Mouse (Mus musculus) heart, embryonic 16.5 days (tissue): ENCODE data around the gene Limk2. TPM values are rescaled to one million over a fixed set of nuclear protein-coding genes. Genes with fewer than 3 reads are reported as not detected.

Experiments used
- ATAC-seq: fragments of 200-750 bp; cut with Nextera tagmentation; replicated peaks from 2 replicates; pipeline ENCODE4 v1.8.0; 2017; ENCODE audit warnings: moderate number of reproducible peaks; ENCODE audit not compliant: insufficient read depth, low FRiP score; ENCODE audit errors: extremely low read depth
- H3K27ac ChIP-seq: fragments of 300-500 bp; sonication (generic); 2 replicates; pipeline ENCODE4 v1.5.1; 2014; ENCODE audit warnings: mild to moderate bottlenecking, low read length, control low read depth, moderate library complexity
- H3K27me3 ChIP-seq: fragments of 300-500 bp; sonication (generic); 2 replicates; pipeline ENCODE4 v1.6.1; 2014; ENCODE audit warnings: low read length, mixed read lengths; ENCODE audit not compliant: control insufficient read depth, insufficient read depth
- H3K36me3 ChIP-seq: fragments of 300-500 bp; sonication (generic); 2 replicates; pipeline ENCODE4 v1.6.1; 2014; ENCODE audit not compliant: control insufficient read depth, insufficient read depth
- H3K4me1 ChIP-seq: fragments of 300-500 bp; sonication (generic); 2 replicates; pipeline ENCODE4 v1.6.1; 2014; ENCODE audit warnings: low read length, mixed read lengths; ENCODE audit not compliant: control insufficient read depth, insufficient read depth
- H3K4me2 ChIP-seq: fragments of 300-500 bp; sonication (generic); 2 replicates; pipeline ENCODE4 v1.6.1; 2014; ENCODE audit warnings: low read depth, mild to moderate bottlenecking, control low read depth, low read length
- H3K4me3 ChIP-seq: fragments of 300-500 bp; sonication (generic); 2 replicates; pipeline ENCODE4 v1.5.1; 2014; ENCODE audit warnings: mild to moderate bottlenecking, control low read depth, low read length
- H3K9ac ChIP-seq: fragments of 300-500 bp; sonication (generic); 2 replicates; pipeline ENCODE4 v1.6.1; 2014; ENCODE audit warnings: low read length, control low read depth
- H3K9me3 ChIP-seq: fragments of 300-500 bp; sonication (generic); replicated peaks from 2 replicates; pipeline ENCODE4 v1.6.1; 2016; ENCODE audit warnings: low read length; ENCODE audit not compliant: control insufficient read depth
- WGBS: fragments of 180-500 bp; shearing (Covaris S2); extraction: QIAGEN DNeasy Blood & Tissue Kit; methylation state at CpG from one replicate; pipeline ENCODE4 v1.1.7; 2014; 5-methylcytosine and 5-hydroxymethylcytosine counted together
- polyA plus RNA-seq: library from polyadenylated mRNA; unstranded; fragments of >200 nt; fragmentation: Nextera tagmentation; extraction: Ambion mirVana; gene quantifications from 2 replicates; pipeline ENCODE4 v1.2.1, GENCODE M21; 2015

The Limk2 gene
- polyA plus RNA-seq, 1 experiment from 2014 or later = 47.1 TPM

GRCm38 (mm10) chr11:3329891-3330451, 79.0 kb downstream of the Limk2 start, which contains the start of gene Pik3ip1:
Gene Pik3ip1 (plus strand): TSS chr11:3330401.
- no peak for ATAC-seq

GRCm38 (mm10) chr11:3328806-3329775, 79.9 kb downstream of the Limk2 start:
- 63% methylated on average over 11 of the region's 11 CpGs for WGBS
- peak overlapping the region; percentile 81 for H3K4me2 ChIP-seq
- H3K36me3 ChIP-seq = peaks cover 8% of the 10 kb centered on the region; the same call in 1 of the 2 replicates
- H3K9me3 ChIP-seq = no peaks in the 10 kb centered on the region
- no peak overlapping the region for H3K4me3 ChIP-seq
- no peaks in the 10 kb centered on the region for H3K27me3 ChIP-seq
- H3K4me1 ChIP-seq = peaks cover 19% of the 10 kb centered on the region
- peak overlapping the region; percentile 91 for H3K27ac ChIP-seq
- H3K9ac ChIP-seq = no peak overlapping the region
- ATAC-seq = no peak

More at GRCm38 (mm10) chr11:3329891-3330451, 79.0 kb downstream of the Limk2 start, which contains the start of gene Pik3ip1:
- peak within 1 kb of the TSS; percentile 80 for H3K9ac ChIP-seq
- peaks cover 25% of the 10 kb centered on the region for H3K4me1 ChIP-seq
- peak within 1 kb of the TSS; percentile 91 for H3K27ac ChIP-seq
- H3K4me2 ChIP-seq = peak within 1 kb of the TSS; percentile 81
- H3K27me3 ChIP-seq = no peaks in the 10 kb centered on the region
- H3K36me3 ChIP-seq = peaks cover 10% of the 10 kb centered on the region; the same call in 1 of the 2 replicates
- H3K9me3 ChIP-seq = no peaks in the 10 kb centered on the region
- peak within 1 kb of the TSS; percentile 69 for H3K4me3 ChIP-seq

GRCm38 (mm10) chr11:3328271-3328670, 80.7 kb downstream of the Limk2 start:
- Histone ChIP-seq H3K4me2 (no peak overlapping the region), H3K27me3 (no peaks in the 10 kb centered on the region), H3K4me3 (no peak overlapping the region), H3K36me3 (peaks cover under 1% of the 10 kb centered on the region; the same call in 1 of the 2 replicates), H3K4me1 (peaks cover 19% of the 10 kb centered on the region), H3K27ac (no peak overlapping the region), H3K9ac (no peak overlapping the region), H3K9me3 (no peaks in the 10 kb centered on the region)
- ATAC-seq = no peak
- WGBS = 75% methylated on average over 5 of the region's 5 CpGs

- H3K4me3 ChIP-seq = no peak overlapping the region
- H3K27ac ChIP-seq = no peak overlapping the region
- 88% methylated on average over 3 of the region's 3 CpGs for whole genome bisulfite sequencing
- 0 out of 2 replicates have a peak, but pooled peaks cover 3% of the 10 kb centered on the region for H3K36me3 ChIP-seq
- H3K4me1 ChIP-seq = no peaks in the 10 kb centered on the region
- no peak overlapping the region for H3K4me2 ChIP-seq
- no peaks in the 10 kb centered on the region for H3K27me3 ChIP-seq
- H3K9me3 ChIP-seq = peaks cover 5% of the 10 kb centered on the region; the same call in 1 of the 2 replicates
- no peak for ATAC-seq
- H3K9ac ChIP-seq = no peak overlapping the region
Measured at GRCm38 (mm10) chr11:3318286-3318685, 90.7 kb downstream of the Limk2 start.

GRCm38 (mm10) chr11:3314148-3314547, 94.8 kb downstream of the Limk2 start:
- H3K4me3 ChIP-seq = no peak overlapping the region
- no peak overlapping the region for H3K9ac ChIP-seq
- no peak overlapping the region for H3K4me2 ChIP-seq
- H3K9me3 ChIP-seq = peaks cover 5% of the 10 kb centered on the region; the same call in 1 of the 2 replicates
- H3K27ac ChIP-seq = no peak overlapping the region
- no peak for ATAC-seq
- H3K36me3 ChIP-seq = peaks cover 12% of the 10 kb centered on the region
- H3K4me1 ChIP-seq = peaks cover 3% of the 10 kb centered on the region
- WGBS = 26% methylated on average over 2 of the region's 2 CpGs
- no peaks in the 10 kb centered on the region for H3K27me3 ChIP-seq

GRCm38 (mm10) chr11:3313294-3313693, 95.7 kb downstream of the Limk2 start:
- H3K9ac ChIP-seq = no peak overlapping the region
- peaks cover 3% of the 10 kb centered on the region for H3K4me1 ChIP-seq
- ATAC-seq = no peak
- H3K36me3 ChIP-seq = peaks cover 21% of the 10 kb centered on the region
- 64% methylated on average over 1 of the region's 1 CpGs for WGBS
- H3K27ac ChIP-seq = peak overlapping the region; percentile 12; the same call in 1 of the 2 replicates
- peaks cover 5% of the 10 kb centered on the region; the same call in 1 of the 2 replicates for H3K9me3 ChIP-seq
- no peak overlapping the region for H3K4me3 ChIP-seq
- H3K4me2 ChIP-seq = no peak overlapping the region
- H3K27me3 ChIP-seq = no peaks in the 10 kb centered on the region

- no peaks in the 10 kb centered on the region for H3K27me3 ChIP-seq
- no peak overlapping the region for H3K4me3 ChIP-seq
- no peak overlapping the region for H3K9ac ChIP-seq
- H3K9me3 ChIP-seq = no peaks in the 10 kb centered on the region
- 72% methylated on average over 10 of the region's 10 CpGs for WGBS
- H3K4me2 ChIP-seq = no peak overlapping the region
- no peak for ATAC-seq
- no peak overlapping the region for H3K27ac ChIP-seq
- peaks cover 3% of the 10 kb centered on the region for H3K4me1 ChIP-seq
- H3K36me3 ChIP-seq = peaks cover 33% of the 10 kb centered on the region
Measured at GRCm38 (mm10) chr11:3311586-3312347, 97.2 kb downstream of the Limk2 start.

- Histone ChIP-seq H3K4me3 (no peak overlapping the region), H3K9me3 (no peaks in the 10 kb centered on the region), H3K9ac (no peak overlapping the region), H3K27me3 (no peaks in the 10 kb centered on the region), H3K27ac (peak overlapping the region; percentile 2), H3K4me1 (peaks cover 3% of the 10 kb centered on the region), H3K4me2 (no peak overlapping the region), H3K36me3 (peaks cover 36% of the 10 kb centered on the region)
- 70% methylated on average over 10 of the region's 10 CpGs for WGBS
- peak; percentile 7; the same call in 1 of the 2 replicates for ATAC-seq
Measured at GRCm38 (mm10) chr11:3310789-3311585, 98.0 kb downstream of the Limk2 start.
